Mouse (Mus musculus) common myeloid progenitor, adult 5-6 weeks (primary cell): ENCODE results near the gene Htr1f. TPM values are rescaled to one million over a fixed set of nuclear protein-coding genes. Genes with fewer than 3 reads are reported as not detected.

Experiments used
- ATAC-seq: replicated peaks from 2 replicates; pipeline ENCODE4 v1.8.0; 2016; ENCODE audit warnings: low read depth, mild to moderate bottlenecking, moderate TSS enrichment, inconsistent platforms; ENCODE audit not compliant: poor library complexity, severe bottlenecking
- total RNA-seq: library from RNA; stranded (forward); fragments of 200-1000, 187-1606 nt; gene quantifications from 2 replicates; pipeline ENCODE4 v1.2.3, GENCODE M21; 2017

Gene Htr1f
- total RNA-seq, 1 experiment from 2014 or later: not detected

DNA sequence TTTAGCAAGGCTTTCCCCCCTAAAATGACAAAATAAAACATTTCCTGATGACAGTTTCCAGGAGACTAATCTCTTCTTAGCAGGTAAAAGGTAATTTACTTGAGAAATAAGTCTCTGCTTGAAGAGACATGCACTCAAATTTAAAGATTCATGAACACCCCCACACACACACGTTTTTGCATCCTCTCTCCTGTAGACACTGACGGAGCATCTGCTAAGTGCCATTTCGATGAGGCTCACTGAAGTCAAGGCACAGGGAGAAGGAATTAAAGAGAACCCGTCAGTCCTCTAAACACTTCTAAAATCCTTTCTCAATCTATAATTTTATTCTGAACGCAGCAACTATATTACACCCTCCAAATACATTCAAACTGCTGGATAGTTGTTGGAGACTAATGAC lies 131.0 kb downstream of the Htr1f start:
- ATAC-seq: no peak

GRCm38 (mm10) chr16:64973533-64974305 lies 131.9 kb downstream of the Htr1f start:
- no peak for ATAC-seq

- ATAC-seq: peak; percentile 60; the same call in 1 of the 2 replicates
Measured at GRCm38 (mm10) chr16:64961690-64962089, 144.0 kb downstream of the Htr1f start.

- ATAC-seq: peak; percentile 98
Measured at GRCm38 (mm10) chr16:64941646-64942195, 163.9 kb downstream of the Htr1f start.

- peak; percentile 91 for ATAC-seq
Measured at GRCm38 (mm10) chr16:64934793-64935192, 170.9 kb downstream of the Htr1f start.

DNA sequence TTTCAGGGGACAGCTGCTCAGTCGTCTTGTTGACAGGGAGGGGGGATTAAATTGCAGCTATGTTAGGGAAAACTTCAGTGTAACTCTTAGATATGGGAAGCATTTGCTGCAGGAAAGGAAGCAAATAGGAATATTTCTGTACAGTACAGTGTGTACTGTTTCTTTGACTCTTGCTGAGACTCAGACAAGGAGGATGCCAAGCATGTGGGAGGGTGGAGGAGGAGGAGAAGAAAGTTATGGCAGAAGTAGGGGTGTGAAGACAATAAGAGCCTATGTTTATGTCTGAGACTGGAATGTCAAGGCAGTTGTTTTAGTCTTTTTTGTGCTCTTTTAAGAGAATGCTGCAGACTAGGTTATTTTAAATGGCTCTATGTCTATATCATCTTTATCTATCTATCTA lies 171.6 kb downstream of the Htr1f start:
- no peak for ATAC-seq

- ATAC-seq: no peak
Measured at GRCm38 (mm10) chr16:64923500-64923899, 182.2 kb downstream of the Htr1f start.

GRCm38 (mm10) chr16:64908747-64909146 lies 196.9 kb downstream of the Htr1f start:
- ATAC-seq: no peak

DNA sequence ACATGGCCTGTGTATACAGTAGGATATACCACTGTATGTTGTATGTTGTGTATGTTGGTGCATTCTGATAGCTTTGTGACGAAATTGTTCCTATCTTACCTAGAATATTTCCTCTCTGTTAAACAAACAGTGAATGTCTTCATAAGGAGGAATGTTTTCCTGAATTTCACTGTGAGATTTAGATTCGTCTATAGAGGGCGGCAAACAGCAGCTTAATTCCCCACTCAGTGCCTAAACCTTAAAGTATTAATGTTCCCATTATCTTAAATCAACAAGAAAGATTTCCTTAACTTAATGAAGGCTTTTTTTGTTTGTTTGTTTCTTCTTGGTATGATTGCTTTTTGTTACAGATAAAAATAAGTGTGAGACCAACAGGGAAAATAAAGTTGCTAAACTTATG lies 198.5 kb downstream of the Htr1f start:
- peak; percentile 63; the same call in 1 of the 2 replicates for ATAC-seq

GRCm38 (mm10) chr16:64903328-64903727 lies 202.3 kb downstream of the Htr1f start:
- ATAC-seq: no peak

DNA sequence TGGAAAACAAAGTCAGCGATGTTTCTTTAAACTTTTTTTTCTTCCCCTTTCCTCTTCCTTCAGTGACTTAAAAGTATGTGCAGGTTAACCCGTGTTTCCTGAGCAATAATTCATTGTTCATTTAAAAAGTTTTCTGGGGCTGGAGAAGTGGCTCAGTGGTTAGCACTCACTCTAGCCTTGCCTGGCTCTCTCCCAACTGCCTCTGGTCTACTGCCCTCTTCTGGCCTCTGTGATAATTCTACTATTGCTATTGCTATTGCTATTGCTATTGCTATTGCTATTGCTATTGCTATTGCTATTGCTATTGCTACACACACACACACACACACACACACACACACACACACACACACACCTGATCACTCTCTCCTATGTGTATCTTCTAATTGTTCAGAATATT lies 206.6 kb downstream of the Htr1f start:
- ATAC-seq: peak; percentile 93

DNA sequence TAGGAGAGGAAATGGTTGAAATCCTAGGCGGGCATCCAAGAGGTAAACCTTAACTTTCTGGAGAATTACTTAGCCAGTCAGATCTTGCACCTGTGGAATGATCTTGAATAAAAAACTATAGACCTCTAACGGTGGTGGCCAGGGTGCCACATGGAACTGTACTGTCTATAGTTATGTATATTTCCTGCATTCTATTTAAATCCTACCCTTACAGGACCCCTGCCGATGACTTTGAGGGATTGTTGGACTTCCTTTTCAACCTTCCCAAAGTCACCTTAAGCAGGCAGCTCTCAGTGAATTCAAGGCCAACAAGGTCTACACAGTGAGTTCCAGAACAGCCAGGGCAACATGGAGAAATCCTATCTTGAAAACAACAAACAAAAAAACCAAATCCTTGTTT lies 216.2 kb downstream of the Htr1f start:
- ATAC-seq: no peak

DNA sequence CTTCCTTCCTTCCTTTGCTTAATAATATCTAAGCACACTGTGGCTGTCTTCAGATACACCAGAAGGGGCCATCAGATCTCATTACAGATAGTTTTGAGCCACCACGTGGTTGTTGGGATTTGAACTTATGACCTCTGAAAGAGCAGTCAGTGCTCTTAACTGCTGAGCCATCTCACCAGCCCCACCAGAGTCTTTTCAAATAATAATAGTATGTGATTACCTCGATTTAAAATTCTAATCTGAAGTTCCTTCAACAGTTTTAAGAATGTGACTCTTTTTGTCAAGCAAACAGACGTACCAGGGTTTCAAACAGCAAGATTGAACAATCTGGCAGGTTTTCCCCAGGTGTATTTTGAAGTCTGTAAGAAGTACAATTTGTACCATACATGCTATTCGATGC lies 220.1 kb downstream of the Htr1f start:
- no peak for ATAC-seq

DNA sequence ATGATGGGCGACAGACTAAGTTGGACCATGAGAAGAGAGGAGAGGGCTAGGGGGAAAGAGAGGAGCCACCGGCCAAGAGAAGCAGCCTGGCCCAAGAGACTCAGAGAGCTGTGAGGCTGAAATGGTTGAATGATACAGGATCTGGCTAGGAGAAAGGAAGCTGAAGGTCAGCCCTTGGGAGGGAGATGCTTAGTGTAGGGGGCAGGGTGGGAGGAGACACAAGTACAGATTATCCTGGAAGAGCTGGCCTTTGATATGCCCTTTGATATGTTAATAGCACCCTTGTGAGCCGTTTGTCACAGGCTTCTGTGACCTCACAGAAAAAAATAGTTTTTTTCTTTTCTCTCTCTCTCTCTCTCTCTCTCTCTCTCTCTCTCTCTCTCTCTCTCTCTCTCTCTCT lies 220.5 kb downstream of the Htr1f start:
- no peak for ATAC-seq

- ATAC-seq: peak; percentile 70
Measured at GRCm38 (mm10) chr16:64884420-64884838, 221.2 kb downstream of the Htr1f start.

GRCm38 (mm10) chr16:64883896-64884295 lies 221.8 kb downstream of the Htr1f start:
- ATAC-seq: peak; percentile 83

DNA sequence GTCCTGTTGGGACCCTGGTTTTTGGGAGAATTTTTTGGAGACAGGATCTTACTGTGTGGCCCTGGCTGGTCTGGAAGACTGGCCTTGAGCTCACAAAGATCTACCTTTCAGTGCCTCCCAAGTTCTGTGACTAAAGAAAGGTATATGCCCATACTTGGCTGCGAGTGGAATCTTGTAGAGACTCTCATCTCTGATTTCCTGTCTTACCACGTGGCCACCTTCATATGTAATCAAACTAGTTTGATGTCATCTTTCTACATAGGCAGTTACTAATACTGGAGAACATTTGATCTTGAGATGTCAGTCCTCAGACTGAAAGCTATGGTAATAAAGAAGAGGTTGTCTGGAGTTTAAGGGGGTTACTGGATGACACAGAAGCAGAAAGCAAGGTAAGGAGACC lies 224.2 kb downstream of the Htr1f start:
- no peak for ATAC-seq

GRCm38 (mm10) chr16:64880986-64881385 lies 224.7 kb downstream of the Htr1f start:
- ATAC-seq: no peak

DNA sequence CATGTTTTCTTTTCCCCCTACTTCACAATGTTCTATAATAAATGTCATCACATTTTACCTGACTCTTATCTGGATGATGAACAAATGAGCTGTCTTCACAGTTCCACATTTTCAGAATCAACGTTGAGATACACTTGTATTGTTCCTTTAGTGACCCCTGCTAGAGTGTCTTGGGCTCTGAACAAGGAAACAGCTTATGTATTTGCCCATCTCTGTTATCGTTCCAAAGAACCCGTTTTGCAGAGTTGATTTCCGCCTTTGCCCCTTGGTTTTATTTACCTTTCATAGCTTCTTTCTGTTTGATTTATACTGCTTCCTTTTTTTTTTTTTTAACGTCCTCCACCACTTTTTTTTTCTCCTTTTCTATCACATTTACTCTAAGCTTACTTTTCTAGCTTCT lies 225.9 kb downstream of the Htr1f start:
- ATAC-seq: no peak

GRCm38 (mm10) chr16:64878611-64879132 lies 227.0 kb downstream of the Htr1f start:
- ATAC-seq: no peak

DNA sequence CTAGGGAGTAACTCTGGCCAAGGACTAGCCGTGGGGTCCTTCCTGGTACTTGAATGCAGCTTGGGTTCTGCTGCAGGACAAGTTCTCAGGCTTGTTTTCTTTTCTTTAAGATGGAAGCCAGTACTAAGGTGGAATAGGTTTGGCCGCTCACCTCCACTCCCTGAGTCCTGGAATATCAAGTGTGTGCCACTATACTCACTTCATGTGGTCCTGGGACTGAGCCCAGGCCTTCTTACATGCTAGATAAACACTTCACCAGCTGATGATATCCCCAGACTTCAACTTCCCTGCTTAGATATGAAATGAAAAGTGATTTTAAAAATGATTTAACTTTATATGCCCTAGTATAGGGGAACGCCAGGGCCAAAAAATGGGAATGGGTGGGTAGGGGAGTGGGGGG lies 228.3 kb downstream of the Htr1f start:
- no peak for ATAC-seq
